Mouse (Mus musculus) myocyte (in vitro differentiated cells): Measurements from ENCODE around the gene Cela1. TPM values are rescaled to one million over a fixed set of nuclear protein-coding genes. Genes with fewer than 3 reads are reported as not detected.

Experiments
- H3K27me3 ChIP-seq: one replicate; pipeline ENCODE4 v1.6.1; 2011; ENCODE audit not compliant: control insufficient read depth, insufficient read depth, insufficient read length
- H3K36me3 ChIP-seq: one replicate; pipeline ENCODE4 v1.6.1; 2011; ENCODE audit not compliant: control insufficient read depth, insufficient read depth
- H3K4me2 ChIP-seq: one replicate; pipeline ENCODE4 v1.6.1; 2011; ENCODE audit warnings: low read depth, control low read depth
- H3K4me3 ChIP-seq: one replicate; pipeline ENCODE4 v1.5.1; 2011; ENCODE audit warnings: mild to moderate bottlenecking, control low read depth, moderate library complexity
- H3K79me2 ChIP-seq: one replicate; pipeline ENCODE4 v1.6.1; 2011; ENCODE audit not compliant: control insufficient read depth, insufficient read depth
- H3ac ChIP-seq: one replicate; pipeline ENCODE4 v1.6.1; 2011; ENCODE audit not compliant: control insufficient read depth, insufficient read length
- CEBPB ChIP-seq: IDR thresholded peaks from 2 replicates; pipeline ENCODE4 v1.6.1; 2011; ENCODE audit warnings: mild to moderate bottlenecking, moderate library complexity; ENCODE audit not compliant: poor library complexity, insufficient read depth, severe bottlenecking
- E2F4 ChIP-seq: IDR thresholded peaks from one replicate; pipeline ENCODE4 v1.6.1; 2011; ENCODE audit warnings: mild to moderate bottlenecking, control low read depth, moderate library complexity; ENCODE audit not compliant: insufficient read depth
- MAX ChIP-seq: IDR thresholded peaks from one replicate; pipeline ENCODE4 v1.6.1; 2011; ENCODE audit warnings: low read depth, mild to moderate bottlenecking, control low read depth
- MYOD1 ChIP-seq, 3 experiments: IDR thresholded peaks; one replicate each; pipeline ENCODE4 v1.6.1; 2011; ENCODE audit warnings: control low read depth in 2 of 3, low read depth in 2 of 3, mild to moderate bottlenecking in 2 of 3, moderate library complexity in 1 of 3; ENCODE audit not compliant: insufficient read length in 2 of 3, control insufficient read depth in 1 of 3
- MYOG ChIP-seq, 3 experiments: IDR thresholded peaks; one replicate each; pipeline ENCODE4 v1.6.1; 2011; ENCODE audit warnings: control low read depth in 2 of 3, low read depth in 2 of 3, mild to moderate bottlenecking in 2 of 3; ENCODE audit not compliant: insufficient read length in 2 of 3, control insufficient read depth in 1 of 3, insufficient read depth in 1 of 3
- POLR2A ChIP-seq: IDR thresholded peaks from one replicate; pipeline ENCODE4 v1.6.1; 2011; ENCODE audit warnings: low read depth, mild to moderate bottlenecking, control low read depth, moderate library complexity; ENCODE audit not compliant: insufficient read length
- POLR2AphosphoS2 ChIP-seq: IDR thresholded peaks from one replicate; pipeline ENCODE4 v1.6.1; 2011; ENCODE audit warnings: low read depth, control low read depth; ENCODE audit not compliant: insufficient read length
- REST ChIP-seq: IDR thresholded peaks from one replicate; pipeline ENCODE4 v1.6.1; 2011; ENCODE audit warnings: mild to moderate bottlenecking, control low read depth, moderate library complexity; ENCODE audit not compliant: insufficient read depth, insufficient read length
- SRF ChIP-seq: IDR thresholded peaks from one replicate; pipeline ENCODE4 v1.6.1; 2011; ENCODE audit warnings: low read depth; ENCODE audit not compliant: control insufficient read depth, insufficient read length
- TCF12 ChIP-seq: IDR thresholded peaks from one replicate; pipeline ENCODE4 v1.6.1; 2011; ENCODE audit warnings: mild to moderate bottlenecking, control low read depth; ENCODE audit not compliant: poor library complexity, insufficient read depth, severe bottlenecking
- TCF3 ChIP-seq: IDR thresholded peaks from one replicate; pipeline ENCODE4 v1.6.1; 2011; ENCODE audit warnings: low read depth, control low read depth; ENCODE audit not compliant: insufficient read length
- USF1 ChIP-seq: IDR thresholded peaks from one replicate; pipeline ENCODE4 v1.6.1; 2011; ENCODE audit warnings: low read depth, mild to moderate bottlenecking, control low read depth, moderate library complexity
- polyA plus RNA-seq: library from polyadenylated mRNA; unstranded; fragments of >200 nt; fragmentation: generic; extraction: Trizol; gene quantifications from one replicate; pipeline ENCODE4 v1.2.1, GENCODE M21; 2012; ENCODE audit warnings: missing spikeins

Gene Cela1
- polyA plus RNA-seq, 1 experiment = 23.5 TPM

GRCm38 (mm10) chr15:100664813-100665274 lies 22.9 kb downstream of the Cela1 start:
- Histone ChIP-seq H3K4me3 (no peak overlapping the region), H3K36me3 (no peaks in the 10 kb centered on the region), H3K27me3 (peaks cover 35% of the 10 kb centered on the region), H3K4me2 (no peak overlapping the region), H3ac (no peak overlapping the region), H3K79me2 (no peaks in the 10 kb centered on the region)
- TF ChIP-seq CEBPB (no peak), TCF12 (no peak), MYOD1 (IDR thresholded peaks at IDR 0.05; ENCODE audit: control insufficient read depth in 1 of 3, insufficient read length in 2 of 3, low read depth in 2 of 3) (no peak), SRF (no peak), POLR2AphosphoS2 (no peak), POLR2A (no peak), MYOG (IDR thresholded peaks at IDR 0.05; ENCODE audit: control insufficient read depth in 1 of 3, insufficient read depth in 1 of 3, insufficient read length in 2 of 3, low read depth in 2 of 3) (no peak), E2F4 (no peak), REST (no peak)

GRCm38 (mm10) chr15:100660805-100661204 lies 26.9 kb downstream of the Cela1 start:
- Histone ChIP-seq H3K27me3 (peaks cover 46% of the 10 kb centered on the region), H3K79me2 (no peaks in the 10 kb centered on the region), H3K4me3 (no peak overlapping the region), H3K36me3 (no peaks in the 10 kb centered on the region), H3ac (no peak overlapping the region), H3K4me2 (no peak overlapping the region)
- TF ChIP-seq USF1 (no peak), CEBPB (no peak), POLR2AphosphoS2 (no peak), TCF3 (no peak), SRF (no peak), POLR2A (no peak), TCF12 (no peak), MYOD1 (IDR thresholded peaks at IDR 0.05; ENCODE audit: control insufficient read depth in 1 of 3, insufficient read length in 2 of 3, low read depth in 2 of 3) (no peak), MAX (no peak), MYOG (IDR thresholded peaks at IDR 0.05; ENCODE audit: control insufficient read depth in 1 of 3, insufficient read depth in 1 of 3, insufficient read length in 2 of 3, low read depth in 2 of 3) (no peak), REST (no peak), E2F4 (no peak)

GRCm38 (mm10) chr15:100660306-100660705 lies 27.4 kb downstream of the Cela1 start:
- Histone ChIP-seq H3ac (no peak overlapping the region), H3K36me3 (no peaks in the 10 kb centered on the region), H3K4me3 (no peak overlapping the region), H3K79me2 (no peaks in the 10 kb centered on the region), H3K27me3 (peaks cover 51% of the 10 kb centered on the region), H3K4me2 (no peak overlapping the region)
- no peak for TF ChIP-seq POLR2A
- no peak for TF ChIP-seq TCF12
- TF ChIP-seq TCF3 = no peak
- no peak for TF ChIP-seq POLR2AphosphoS2
- no peak for TF ChIP-seq E2F4
- TF ChIP-seq MYOD1 (IDR thresholded peaks at IDR 0.05; ENCODE audit: control insufficient read depth in 1 of 3, insufficient read length in 2 of 3, low read depth in 2 of 3) = no peak
- no peak for TF ChIP-seq REST
- TF ChIP-seq MAX = no peak
- TF ChIP-seq USF1 = no peak

- TF ChIP-seq SRF (no peak), TCF12 (no peak), CEBPB (no peak), TCF3 (no peak), E2F4 (no peak), REST (no peak), POLR2A (no peak), MYOG (IDR thresholded peaks at IDR 0.05; ENCODE audit: control insufficient read depth in 1 of 3, insufficient read depth in 1 of 3, insufficient read length in 2 of 3, low read depth in 2 of 3) (no peak), POLR2AphosphoS2 (no peak), MYOD1 (IDR thresholded peaks at IDR 0.05; ENCODE audit: control insufficient read depth in 1 of 3, insufficient read length in 2 of 3, low read depth in 2 of 3) (no peak), MAX (no peak), USF1 (no peak)
- Histone ChIP-seq H3ac (no peak overlapping the region), H3K27me3 (peaks cover 41% of the 10 kb centered on the region), H3K36me3 (no peaks in the 10 kb centered on the region), H3K79me2 (no peaks in the 10 kb centered on the region), H3K4me2 (no peak overlapping the region), H3K4me3 (no peak overlapping the region)
Measured at GRCm38 (mm10) chr15:100655201-100655600, 32.5 kb downstream of the Cela1 start.
